Mouse (Mus musculus) heart, postnatal 36 days (tissue): ENCODE measurements at regions not wholly inside any gene's neighbourhood (a gene's known extent, or its start where the extent isn't known, plus 50 kb on each side); places are given as distances from the start of the nearest gene placed in this dataset.

Experiments used
- DNase-seq, 2 experiments: peaks; one replicate each; pipeline ENCODE4 v3.0.0; 2021 to 2022
- intact Hi-C: fragments of 180-260 bp; cut with DNase I; formaldehyde crosslinking; loops from one replicate; pipeline ENCODE4 v1.15.1; 2025

- intact Hi-C loops, result no loop called here
These were observed 97.8 kb downstream of the Wdr11 start for GRCm38 (mm10) chr7:129689464-129689863.

GRCm38 (mm10) chr7:129690868-129691267 lies 99.2 kb downstream of the Wdr11 start:
- intact Hi-C loops, result no loop called here
- no peak for DNase-seq

More at GRCm38 (mm10) chr7:129689464-129689863, 97.8 kb downstream of the Wdr11 start:
- no peak for DNase-seq

- DNase-seq, result no peak
- intact Hi-C loops, result no loop called here
These were observed 100.0 kb downstream of the Wdr11 start for GRCm38 (mm10) chr7:129691619-129692071.

GRCm38 (mm10) chr7:129693635-129694034 lies 102.0 kb downstream of the Wdr11 start:
- intact Hi-C loops, result no loop called here
- DNase-seq, result no peak

GRCm38 (mm10) chr7:129694168-129694567 lies 102.5 kb downstream of the Wdr11 start:
- DNase-seq, result no peak
- intact Hi-C loops, result no loop called here

GRCm38 (mm10) chr7:129699931-129700570 lies 108.4 kb downstream of the Wdr11 start:
- intact Hi-C loops, result no loop called here
- DNase-seq, result no peak

- DNase-seq, result no peak
- intact Hi-C loops, result no loop called here
These were observed 135.9 kb downstream of the Wdr11 start for GRCm38 (mm10) chr7:129727559-129727958.

GRCm38 (mm10) chr7:129729709-129730238 lies 138.1 kb downstream of the Wdr11 start:
- intact Hi-C loops, result no loop called here
- DNase-seq, result no peak

- intact Hi-C loops, result no loop called here
- no peak for DNase-seq
These were observed 139.2 kb downstream of the Wdr11 start for GRCm38 (mm10) chr7:129730785-129731352.

- intact Hi-C loops, result no loop called here
- DNase-seq, result no peak
These were observed 151.0 kb downstream of the Wdr11 start for GRCm38 (mm10) chr7:129742657-129743056.

- intact Hi-C loops, result no loop called here
- no peak for DNase-seq
These were observed 152.4 kb downstream of the Wdr11 start for GRCm38 (mm10) chr7:129743955-129744666.

- no peak for DNase-seq
These were observed 155.0 kb downstream of the Wdr11 start for GRCm38 (mm10) chr7:129746639-129747038.

GRCm38 (mm10) chr7:129750936-129751335 lies 159.3 kb downstream of the Wdr11 start:
- intact Hi-C loops, result no loop called here
- DNase-seq, result no peak

More at GRCm38 (mm10) chr7:129746639-129747038, 155.0 kb downstream of the Wdr11 start:
- intact Hi-C loops, result no loop called here

GRCm38 (mm10) chr7:129754737-129755136 lies 163.1 kb downstream of the Wdr11 start:
- intact Hi-C loops, result no loop called here
- DNase-seq, result no peak

- no peak for DNase-seq
- intact Hi-C loops, result no loop called here
These were observed 164.5 kb downstream of the Wdr11 start for GRCm38 (mm10) chr7:129756138-129756537.

GRCm38 (mm10) chr7:129759848-129760247 lies 168.2 kb downstream of the Wdr11 start:
- DNase-seq, result no peak
- intact Hi-C loops, result no loop called here

GRCm38 (mm10) chr7:129760386-129760785 lies 168.7 kb downstream of the Wdr11 start:
- intact Hi-C loops, result no loop called here
- DNase-seq, result no peak

- intact Hi-C loops, result no loop called here
- DNase-seq, result no peak
These were observed 172.1 kb downstream of the Wdr11 start for GRCm38 (mm10) chr7:129763754-129764153.

GRCm38 (mm10) chr7:129764456-129764970 lies 172.8 kb downstream of the Wdr11 start:
- DNase-seq, result no peak
- intact Hi-C loops, result no loop called here

GRCm38 (mm10) chr7:129765681-129766080 lies 174.0 kb downstream of the Wdr11 start:
- intact Hi-C loops, result no loop called here
- no peak for DNase-seq

- intact Hi-C loops, result no loop called here
These were observed 174.6 kb downstream of the Wdr11 start for GRCm38 (mm10) chr7:129766087-129766834.

More at GRCm38 (mm10) chr7:129766087-129766834, 174.6 kb downstream of the Wdr11 start:
- DNase-seq, result no peak
